Mouse (Mus musculus): Measurements from ENCODE around the gene Mak.

The Mak gene

GRCm38 (mm10) chr13:41071617-41072016 lies 7.9 kb downstream of the Mak start:
- DNase-seq (ENCODE audit: low spot score) = no peak

- DNase-seq (ENCODE audit: low spot score) = no peak
These were observed 11.9 kb downstream of the Mak start for GRCm38 (mm10) chr13:41067618-41068017.

GRCm38 (mm10) chr13:41051965-41052364 lies 27.5 kb downstream of the Mak start:
- no peak for DNase-seq (ENCODE audit: low spot score)

GRCm38 (mm10) chr13:41047280-41047679 lies 32.2 kb downstream of the Mak start:
- no peak for DNase-seq (ENCODE audit: low spot score)

GRCm38 (mm10) chr13:41045901-41046300 lies 33.6 kb downstream of the Mak start:
- no peak for DNase-seq (ENCODE audit: low spot score)

- no peak for DNase-seq (ENCODE audit: low spot score)
These were observed 37.0 kb downstream of the Mak start for GRCm38 (mm10) chr13:41042511-41042910.

- no peak for DNase-seq (ENCODE audit: low spot score)
These were observed 49.4 kb downstream of the Mak start for GRCm38 (mm10) chr13:41030098-41030497.

- DNase-seq (ENCODE audit: low spot score) = no peak
These were observed 57.4 kb downstream of the Mak start for GRCm38 (mm10) chr13:41022099-41022498.

GRCm38 (mm10) chr13:41021607-41022006 lies 57.9 kb downstream of the Mak start:
- DNase-seq (ENCODE audit: low spot score) = no peak

- no peak for DNase-seq (ENCODE audit: low spot score)
These were observed 59.0 kb downstream of the Mak start for GRCm38 (mm10) chr13:41020494-41020893.

- DNase-seq (ENCODE audit: low spot score) = no peak
These were observed 60.5 kb downstream of the Mak start for GRCm38 (mm10) chr13:41018756-41019591.

- no peak for DNase-seq (ENCODE audit: low spot score)
These were observed 61.3 kb downstream of the Mak start for GRCm38 (mm10) chr13:41018236-41018635.

GRCm38 (mm10) chr13:41017832-41018231 lies 61.7 kb downstream of the Mak start:
- no peak for DNase-seq (ENCODE audit: low spot score)

GRCm38 (mm10) chr13:41016797-41017405 lies 62.6 kb downstream of the Mak start:
- no peak for DNase-seq (ENCODE audit: low spot score)

GRCm38 (mm10) chr13:41015829-41016634 lies 63.5 kb downstream of the Mak start, which contains the start of gene Tmem14c:
Tmem14c (plus strand) TSS chr13:41016292.
- peak; percentile 93 for DNase-seq (ENCODE audit: low spot score)

GRCm38 (mm10) chr13:41008946-41009345 lies 70.6 kb downstream of the Mak start:
- no peak for DNase-seq (ENCODE audit: low spot score)

- DNase-seq (ENCODE audit: low spot score) = no peak
These were observed 71.2 kb downstream of the Mak start for GRCm38 (mm10) chr13:41008271-41008670.

GRCm38 (mm10) chr13:41006244-41006643 lies 73.3 kb downstream of the Mak start:
- no peak for DNase-seq (ENCODE audit: low spot score)

- no peak for DNase-seq (ENCODE audit: low spot score)
These were observed 77.5 kb downstream of the Mak start for GRCm38 (mm10) chr13:41002001-41002400.

GRCm38 (mm10) chr13:41000926-41001639 lies 78.4 kb downstream of the Mak start, which contains the start of gene Pak1ip1:
Pak1ip1 (plus strand) TSS chr13:41001023.
- DNase-seq (ENCODE audit: low spot score) = peak; percentile 93

- DNase-seq (ENCODE audit: low spot score) = no peak
These were observed 79.2 kb downstream of the Mak start for GRCm38 (mm10) chr13:41000140-41000925.
